Mouse (Mus musculus): ENCODE results near the gene Dab2ip. TPM values are rescaled to one million over a fixed set of nuclear protein-coding genes. Genes with fewer than 3 reads are reported as not detected.

Dab2ip gene
- polyA plus RNA-seq, 1 experiment from 2014 or later, result 5.1 TPM

GRCm38 (mm10) chr2:35768538-35769238 is 210.6 kb downstream of the Dab2ip start:
- H3K9me3 ChIP-seq (replicated peaks; ENCODE audit: control insufficient read depth, low read length), result no peaks in the 10 kb centered on the region
- H3K27me3 ChIP-seq (ENCODE audit: control insufficient read depth, insufficient read depth, low read depth, low read length), result no peaks in the 10 kb centered on the region
- no peak overlapping the region for H3K4me2 ChIP-seq (ENCODE audit: low read depth, low read length)
- H3K9ac ChIP-seq (ENCODE audit: low read depth, low read length), result no peak overlapping the region
- 32% methylated on average over 4 of the region's 4 CpGs for WGBS (ENCODE audit: insufficient replicate concordance)
- H3K4me1 ChIP-seq (ENCODE audit: control insufficient read depth, low read depth, low read length), result no peaks in the 10 kb centered on the region
- ATAC-seq (ENCODE audit: low read depth), result no peak
- no peak overlapping the region for H3K4me3 ChIP-seq (ENCODE audit: low read depth, low read length)
- no peaks in the 10 kb centered on the region for H3K36me3 ChIP-seq (ENCODE audit: control insufficient read depth, insufficient read depth)
- H3K27ac ChIP-seq (ENCODE audit: low read length), result no peak overlapping the region

DNA sequence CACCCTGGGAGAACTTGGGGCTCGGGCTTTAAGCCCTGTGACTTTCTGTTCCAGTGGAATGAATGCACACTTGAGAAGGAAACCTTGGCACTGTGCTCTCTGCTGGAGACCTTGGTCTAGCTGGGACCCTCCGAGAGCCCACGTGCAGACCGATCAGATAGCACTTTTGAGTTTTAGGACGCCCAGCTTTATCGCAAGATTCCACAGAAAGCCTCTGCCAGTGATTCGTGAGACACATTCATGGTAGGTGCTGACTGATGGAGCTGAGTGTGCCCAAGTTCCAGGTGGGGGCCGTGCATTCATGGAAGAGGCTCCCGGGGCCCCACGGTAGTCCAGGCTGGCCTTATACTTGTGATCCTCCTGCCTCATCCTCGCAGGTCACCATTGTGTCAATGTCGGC is 211.3 kb downstream of the Dab2ip start:
- no peak for ATAC-seq (ENCODE audit: low read depth)
- H3K9ac ChIP-seq (ENCODE audit: low read depth, low read length), result no peak overlapping the region
- no peak overlapping the region for H3K4me3 ChIP-seq (ENCODE audit: low read depth, low read length)
- H3K27me3 ChIP-seq (ENCODE audit: control insufficient read depth, insufficient read depth, low read depth, low read length), result no peaks in the 10 kb centered on the region
- H3K36me3 ChIP-seq (ENCODE audit: control insufficient read depth, insufficient read depth), result no peaks in the 10 kb centered on the region
- 71% methylated on average over 12 of the region's 12 CpGs for WGBS (ENCODE audit: insufficient replicate concordance)
- H3K9me3 ChIP-seq (replicated peaks; ENCODE audit: control insufficient read depth, low read length), result no peaks in the 10 kb centered on the region
- H3K4me1 ChIP-seq (ENCODE audit: control insufficient read depth, low read depth, low read length), result no peaks in the 10 kb centered on the region
- H3K27ac ChIP-seq (ENCODE audit: low read length), result no peak overlapping the region
- H3K4me2 ChIP-seq (ENCODE audit: low read depth, low read length), result no peak overlapping the region

- Histone ChIP-seq H3K9ac (ENCODE audit: low read depth, low read length) (no peak overlapping the region), H3K9me3 (replicated peaks; ENCODE audit: control insufficient read depth, low read length) (no peaks in the 10 kb centered on the region), H3K36me3 (ENCODE audit: control insufficient read depth, insufficient read depth) (no peaks in the 10 kb centered on the region), H3K4me2 (ENCODE audit: low read depth, low read length) (no peak overlapping the region), H3K27ac (ENCODE audit: low read length) (no peak overlapping the region), H3K4me1 (ENCODE audit: control insufficient read depth, low read depth, low read length) (no peaks in the 10 kb centered on the region), H3K4me3 (ENCODE audit: low read depth, low read length) (no peak overlapping the region), H3K27me3 (ENCODE audit: control insufficient read depth, insufficient read depth, low read depth, low read length) (no peaks in the 10 kb centered on the region)
- WGBS (ENCODE audit: insufficient replicate concordance), result 56% methylated on average over 2 of the region's 2 CpGs
- ATAC-seq (ENCODE audit: low read depth), result no peak
These were observed 212.5 kb downstream of the Dab2ip start for GRCm38 (mm10) chr2:35770541-35770940.

- H3K9me3 ChIP-seq (replicated peaks; ENCODE audit: control insufficient read depth, low read length), result no peaks in the 10 kb centered on the region
- no peaks in the 10 kb centered on the region for H3K4me1 ChIP-seq (ENCODE audit: control insufficient read depth, low read depth, low read length)
- H3K4me3 ChIP-seq (ENCODE audit: low read depth, low read length), result no peak overlapping the region
- 45% methylated on average over 5 of the region's 5 CpGs for WGBS (ENCODE audit: insufficient replicate concordance)
- no peaks in the 10 kb centered on the region for H3K27me3 ChIP-seq (ENCODE audit: control insufficient read depth, insufficient read depth, low read depth, low read length)
- H3K9ac ChIP-seq (ENCODE audit: low read depth, low read length), result no peak overlapping the region
- no peak overlapping the region for H3K27ac ChIP-seq (ENCODE audit: low read length)
- no peak overlapping the region for H3K4me2 ChIP-seq (ENCODE audit: low read depth, low read length)
- no peak; the same call in 1 of the 2 replicates for ATAC-seq (ENCODE audit: low read depth)
- no peaks in the 10 kb centered on the region for H3K36me3 ChIP-seq (ENCODE audit: control insufficient read depth, insufficient read depth)
These were observed 217.6 kb downstream of the Dab2ip start for GRCm38 (mm10) chr2:35775651-35776055.

- H3K4me3 ChIP-seq (ENCODE audit: low read depth, low read length), result no peak overlapping the region
- H3K4me2 ChIP-seq (ENCODE audit: low read depth, low read length), result no peak overlapping the region
- H3K9ac ChIP-seq (ENCODE audit: low read depth, low read length), result no peak overlapping the region
- WGBS (ENCODE audit: insufficient replicate concordance), result 67% methylated on average over 9 of the region's 9 CpGs
- no peak overlapping the region for H3K27ac ChIP-seq (ENCODE audit: low read length)
- no peaks in the 10 kb centered on the region for H3K4me1 ChIP-seq (ENCODE audit: control insufficient read depth, low read depth, low read length)
- no peaks in the 10 kb centered on the region for H3K9me3 ChIP-seq (replicated peaks; ENCODE audit: control insufficient read depth, low read length)
- H3K36me3 ChIP-seq (ENCODE audit: control insufficient read depth, insufficient read depth), result no peaks in the 10 kb centered on the region
- ATAC-seq (ENCODE audit: low read depth), result no peak
- H3K27me3 ChIP-seq (ENCODE audit: control insufficient read depth, insufficient read depth, low read depth, low read length), result no peaks in the 10 kb centered on the region
These were observed 218.9 kb downstream of the Dab2ip start for GRCm38 (mm10) chr2:35776935-35777334.

DNA sequence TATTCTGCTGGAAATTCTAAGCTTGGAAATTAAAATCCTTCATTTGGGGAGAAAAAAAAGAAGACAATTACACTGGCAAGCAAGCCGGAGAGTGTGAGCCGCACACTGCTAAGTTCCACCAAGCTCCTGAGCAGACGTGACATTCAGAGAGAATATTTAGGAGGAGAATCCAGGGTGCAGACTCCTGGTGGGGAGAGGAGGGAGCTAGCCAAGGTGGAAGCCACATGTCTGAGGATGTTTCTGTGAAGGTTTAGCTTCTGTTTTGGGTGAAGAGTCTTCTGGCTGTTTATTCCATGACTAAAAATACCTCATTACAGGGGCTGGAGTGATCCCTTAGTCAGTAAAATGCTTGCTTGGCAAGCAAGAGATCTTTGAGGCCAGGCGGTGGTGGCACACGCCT is 221.2 kb downstream of the Dab2ip start:
- H3K9ac ChIP-seq (ENCODE audit: low read depth, low read length), result no peak overlapping the region
- 75% methylated on average over 5 of the region's 5 CpGs for WGBS (ENCODE audit: insufficient replicate concordance)
- no peaks in the 10 kb centered on the region for H3K36me3 ChIP-seq (ENCODE audit: control insufficient read depth, insufficient read depth)
- no peak overlapping the region for H3K27ac ChIP-seq (ENCODE audit: low read length)
- H3K4me1 ChIP-seq (ENCODE audit: control insufficient read depth, low read depth, low read length), result no peaks in the 10 kb centered on the region
- H3K9me3 ChIP-seq (replicated peaks; ENCODE audit: control insufficient read depth, low read length), result no peaks in the 10 kb centered on the region
- no peak overlapping the region for H3K4me3 ChIP-seq (ENCODE audit: low read depth, low read length)
- H3K27me3 ChIP-seq (ENCODE audit: control insufficient read depth, insufficient read depth, low read depth, low read length), result no peaks in the 10 kb centered on the region
- H3K4me2 ChIP-seq (ENCODE audit: low read depth, low read length), result no peak overlapping the region
- ATAC-seq (ENCODE audit: low read depth), result no peak

Other genes with a start within 250 kb of the Dab2ip start
- 181 and 189 TPM in 2 replicates for gene Stom, start 221.3 kb upstream of the Dab2ip start, polyA plus RNA-seq (2015; fragmentation: Nextera tagmentation; extraction: Ambion mirVana)
- gene 4930568D16Rik, start 190.5 kb upstream of the Dab2ip start, polyA plus RNA-seq (2015; fragmentation: Nextera tagmentation; extraction: Ambion mirVana), result not detected in 2 replicates
- gene 4930402F06Rik, start 161.1 kb upstream of the Dab2ip start, polyA plus RNA-seq (2015; fragmentation: Nextera tagmentation; extraction: Ambion mirVana), result not detected in 2 replicates
- 9.1 and 9.6 TPM in 2 replicates for gene Ggta1, start 95.0 kb upstream of the Dab2ip start, polyA plus RNA-seq (2015; fragmentation: Nextera tagmentation; extraction: Ambion mirVana)

Data from liver, embryonic 16.5 days (tissue).